Mouse (Mus musculus) embryonic facial prominence, embryonic 10.5 days (tissue): ENCODE measurements around the gene Asb6. TPM values are rescaled to one million over a fixed set of nuclear protein-coding genes. Genes with fewer than 3 reads are reported as not detected.
A peak's percentile ranks its signal among the peaks of the same experiment; 100 is the strongest.

Source experiments
- DNase-seq: peaks from one replicate; pipeline ENCODE4 v3.0.0-alpha.2; 2017; ENCODE audit warnings: low spot score
- H3K27ac ChIP-seq: fragments of 300-500 bp; sonication (generic); replicated peaks from 2 replicates; pipeline ENCODE4 v1.5.1; 2016; ENCODE audit warnings: mild to moderate bottlenecking
- H3K27me3 ChIP-seq: fragments of 300-500 bp; sonication (generic); replicated peaks from 2 replicates; pipeline ENCODE4 v1.6.1; 2016; ENCODE audit warnings: low read depth, mild to moderate bottlenecking; ENCODE audit not compliant: poor library complexity, severe bottlenecking
- H3K36me3 ChIP-seq: fragments of 300-500 bp; sonication (generic); replicated peaks from 2 replicates; pipeline ENCODE4 v1.6.1; 2016; ENCODE audit warnings: mild to moderate bottlenecking, moderate library complexity
- H3K4me1 ChIP-seq: fragments of 300-500 bp; sonication (generic); 2 replicates; pipeline ENCODE4 v1.6.1; 2016
- H3K4me3 ChIP-seq: fragments of 300-500 bp; sonication (generic); 2 replicates; pipeline ENCODE4 v1.5.1; 2016; ENCODE audit warnings: mild to moderate bottlenecking, moderate library complexity
- H3K9me3 ChIP-seq: fragments of 300-500 bp; sonication (generic); 2 replicates; pipeline ENCODE4 v1.6.1; 2016; ENCODE audit warnings: mild to moderate bottlenecking
- WGBS: fragments of 180-500 bp; shearing (Covaris S2); methylation state at CpG from one replicate; pipeline ENCODE4 v1.1.7; 2016; 5-methylcytosine and 5-hydroxymethylcytosine counted together
- polyA plus RNA-seq: library from polyadenylated mRNA; unstranded; fragments of >200 nt; fragmentation: Nextera tagmentation; extraction: Ambion mirVana; gene quantifications from 2 replicates; pipeline ENCODE4 v1.2.1, GENCODE M21; 2016

The Asb6 gene
- polyA plus RNA-seq, 1 experiment from 2014 or later: 53.9 TPM

DNA sequence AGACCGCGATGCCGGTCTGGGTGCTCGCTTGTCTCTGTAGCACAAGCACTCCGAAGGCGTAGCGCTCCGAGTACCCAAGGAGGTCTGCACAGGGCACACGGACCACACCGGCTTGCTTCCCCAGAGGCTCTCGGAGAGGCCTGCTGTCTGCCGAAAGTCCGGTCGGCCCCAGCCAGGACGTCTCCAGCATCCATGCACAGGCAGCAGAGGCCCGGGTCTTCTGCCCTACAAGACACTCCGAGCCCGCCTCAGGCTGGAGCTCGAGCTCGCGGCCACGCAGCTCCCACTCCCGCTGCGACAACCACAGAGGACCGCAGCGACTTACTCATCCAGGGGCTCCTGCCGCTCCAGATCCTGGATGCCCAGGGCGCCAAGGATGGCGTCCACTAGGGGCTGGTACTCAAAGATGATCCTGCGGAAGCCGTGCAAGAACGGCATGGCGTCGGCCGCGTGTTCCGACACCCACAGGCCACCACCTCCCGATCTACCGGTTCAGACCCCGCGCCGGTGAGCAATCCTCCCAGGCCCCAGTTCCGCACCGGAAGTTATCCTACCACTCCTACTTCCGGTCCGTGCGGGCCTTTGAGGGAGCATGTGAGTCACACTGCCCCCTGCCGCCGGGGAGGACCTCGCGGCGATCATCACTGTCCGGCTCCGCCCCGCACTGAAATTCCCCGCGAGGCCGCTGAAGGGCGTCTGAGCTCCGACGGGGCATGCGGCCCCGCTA is 2.2 kb downstream of the Asb6 start:
- Histone ChIP-seq H3K36me3 (peaks cover 39% of the 10 kb centered on the region), H3K4me3 (peak overlapping the region; percentile 98), H3K27me3 (no peaks in the 10 kb centered on the region), H3K27ac (peak overlapping the region; percentile 87), H3K9me3 (no peaks in the 10 kb centered on the region), H3K4me1 (peaks cover 68% of the 10 kb centered on the region)
- under 1% methylated on average over 63 of the region's 63 CpGs for WGBS
- DNase-seq: peak; percentile 96

DNA sequence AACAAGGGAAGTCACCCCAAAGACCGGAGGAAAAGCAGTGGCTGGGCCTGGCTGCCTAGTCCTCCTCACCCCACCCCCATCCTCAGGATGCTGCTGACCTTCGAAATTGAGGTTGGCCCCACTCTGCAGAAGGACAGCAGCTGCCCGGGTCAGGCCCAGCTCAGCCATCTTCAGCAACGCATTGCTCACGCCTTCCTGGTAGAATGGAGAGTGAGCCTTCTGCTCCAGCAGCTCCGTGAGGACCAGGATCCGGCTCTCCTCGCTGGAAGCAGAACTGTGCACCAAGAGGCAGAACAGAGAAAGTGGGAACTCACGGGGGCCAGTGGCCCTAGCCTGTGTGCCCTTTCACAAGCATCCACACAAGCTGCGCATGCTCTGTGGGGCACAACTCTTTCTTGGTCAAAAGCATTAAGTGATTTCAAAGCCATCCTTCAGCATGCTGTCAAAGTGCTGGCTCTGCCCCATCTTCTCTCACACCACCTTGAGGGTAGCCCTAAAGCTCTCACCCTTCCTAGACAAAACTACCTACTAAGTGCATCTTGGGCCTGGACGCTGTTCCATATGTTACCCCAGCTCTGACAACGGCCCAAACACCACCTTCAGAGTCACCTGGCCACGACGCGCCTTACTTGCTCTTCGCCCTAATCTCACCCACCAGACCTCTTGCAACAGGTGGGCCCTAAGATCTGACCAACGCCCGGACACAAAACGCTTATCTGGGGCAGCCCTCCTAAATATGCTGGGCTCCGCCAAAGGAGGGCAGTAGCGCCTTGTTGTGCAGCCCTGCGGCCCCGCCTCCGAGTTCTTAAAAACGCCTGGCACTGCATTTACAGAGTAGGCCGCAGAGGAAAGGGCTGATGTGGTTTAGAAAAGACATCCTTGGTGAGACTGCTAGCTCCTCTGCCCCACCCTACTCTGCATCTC is 3.0 kb downstream of the Asb6 start:
- Histone ChIP-seq H3K4me1 (peaks cover 71% of the 10 kb centered on the region), H3K36me3 (peaks cover 48% of the 10 kb centered on the region), H3K27me3 (no peaks in the 10 kb centered on the region), H3K4me3 (peak overlapping the region; percentile 98), H3K9me3 (no peaks in the 10 kb centered on the region), H3K27ac (peak overlapping the region; percentile 87)
- WGBS: 33% methylated on average over 26 of the region's 26 CpGs
- peak; percentile 66 for DNase-seq

DNA sequence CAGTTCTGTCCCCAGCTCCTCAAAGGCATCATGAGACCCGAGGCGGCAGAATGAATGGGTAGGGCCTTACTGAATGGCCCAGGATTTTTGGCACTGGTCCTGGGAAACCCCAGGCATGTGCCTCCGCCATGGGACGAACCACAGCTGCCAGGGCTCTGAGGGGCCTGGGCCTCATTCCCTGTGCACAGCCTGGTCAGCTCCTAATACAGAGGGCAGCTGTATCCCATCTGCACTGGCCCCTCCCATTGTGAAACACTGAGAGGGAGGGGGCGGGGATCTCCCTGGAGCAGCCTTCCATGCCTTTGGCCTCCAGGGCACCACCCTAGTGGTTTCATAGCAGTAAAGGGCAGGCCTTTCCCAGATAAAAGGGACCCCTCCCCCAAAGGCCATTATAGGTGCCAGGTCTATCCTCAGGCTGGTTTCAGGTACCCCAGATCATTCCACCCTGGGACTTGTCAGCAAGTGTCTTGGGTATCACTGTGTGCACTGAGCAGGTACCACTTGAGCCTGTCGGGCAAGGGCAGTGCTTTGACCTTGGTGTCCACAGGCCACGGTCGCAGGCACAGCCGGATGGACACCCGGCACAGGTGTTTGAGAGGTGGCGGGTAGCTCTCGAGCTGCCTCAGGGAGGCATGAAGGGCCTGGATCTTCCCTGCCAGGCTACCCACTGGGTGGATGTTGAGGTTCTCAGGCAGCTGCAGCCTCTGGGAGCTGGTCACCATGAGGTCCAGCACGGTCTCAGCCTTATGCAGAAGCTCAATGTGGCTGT is 6.6 kb downstream of the Asb6 start:
- Histone ChIP-seq H3K9me3 (peaks cover 11% of the 10 kb centered on the region), H3K27ac (no peak overlapping the region; the same call in 1 of the 2 replicates), H3K4me3 (peak overlapping the region; percentile 21; the same call in 1 of the 2 replicates), H3K27me3 (no peaks in the 10 kb centered on the region), H3K36me3 (peaks cover 83% of the 10 kb centered on the region), H3K4me1 (peaks cover 50% of the 10 kb centered on the region)
- 77% methylated on average over 13 of the region's 13 CpGs for WGBS
- peak; percentile 33 for DNase-seq

DNA sequence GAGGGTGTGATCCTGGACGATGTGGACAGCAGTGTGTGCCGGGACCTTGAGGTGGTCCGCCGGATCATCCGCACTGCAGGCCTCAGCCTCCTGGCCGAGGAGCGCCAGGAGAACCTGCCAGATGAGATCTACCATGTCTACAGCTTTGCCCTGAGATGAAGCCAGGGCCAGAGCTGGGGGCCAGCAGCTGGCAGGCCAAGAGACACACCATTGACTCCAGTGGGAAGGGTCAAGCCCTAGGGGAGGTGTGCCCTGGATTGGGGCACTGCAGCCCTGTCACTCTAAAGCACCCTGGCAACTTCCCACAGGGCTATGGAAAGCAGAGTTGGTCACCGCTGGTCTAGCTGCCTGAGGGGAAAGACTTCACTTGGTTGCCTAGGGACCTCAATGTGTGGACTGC is 7.7 kb downstream of the Asb6 start:
- no peak for DNase-seq
- Histone ChIP-seq H3K9me3 (peaks cover 11% of the 10 kb centered on the region), H3K4me3 (no peak overlapping the region), H3K36me3 (peaks cover 94% of the 10 kb centered on the region), H3K27ac (no peak overlapping the region; the same call in 1 of the 2 replicates), H3K4me1 (peaks cover 43% of the 10 kb centered on the region), H3K27me3 (no peaks in the 10 kb centered on the region)
- WGBS: 91% methylated on average over 8 of the region's 8 CpGs

DNA sequence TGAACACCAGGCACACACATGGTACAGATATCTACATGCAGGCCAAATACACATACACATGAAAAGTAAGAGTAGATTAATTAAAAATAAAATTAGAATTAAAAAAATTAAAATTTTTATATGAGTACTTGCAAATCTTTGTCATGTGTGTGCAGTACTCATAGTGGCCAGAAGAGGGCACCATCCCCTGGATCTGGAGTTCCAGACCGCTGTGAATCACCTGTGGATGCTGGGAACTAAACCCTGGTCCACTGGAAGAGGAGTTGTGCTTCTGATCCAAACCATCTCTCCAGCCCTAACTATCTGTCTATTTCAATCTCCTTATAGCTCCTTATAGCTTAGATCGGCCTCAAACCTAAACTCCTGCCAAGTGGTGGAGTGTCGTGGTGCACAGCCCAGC is 9.1 kb downstream of the Asb6 start:
- Histone ChIP-seq H3K4me1 (peaks cover 29% of the 10 kb centered on the region), H3K27ac (no peak overlapping the region), H3K27me3 (no peaks in the 10 kb centered on the region), H3K9me3 (peaks cover 11% of the 10 kb centered on the region), H3K4me3 (no peak overlapping the region), H3K36me3 (peaks cover 98% of the 10 kb centered on the region)
- WGBS: 94% methylated on average over 3 of the region's 3 CpGs
- DNase-seq: no peak

DNA sequence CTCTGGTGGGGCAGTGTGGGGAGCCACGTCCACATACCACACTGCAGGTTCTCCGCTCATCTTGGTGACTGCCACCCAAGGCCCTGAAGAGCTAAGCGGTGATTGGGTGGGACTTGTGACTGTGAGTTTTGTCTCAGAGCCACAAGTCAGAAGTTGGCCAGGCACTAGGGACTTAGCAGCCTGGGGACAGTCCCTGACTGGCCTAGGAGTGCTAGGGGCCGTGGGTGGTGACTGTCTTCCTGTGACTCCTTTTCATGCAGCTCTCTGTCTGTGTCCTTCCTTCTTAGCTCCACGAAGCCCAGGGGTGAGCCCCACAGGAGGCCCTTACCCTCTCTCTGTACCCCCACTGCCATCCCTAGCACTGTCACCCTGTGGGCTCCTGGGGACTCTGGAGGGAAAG is 10.3 kb downstream of the Asb6 start:
- H3K36me3 ChIP-seq: peaks cover 98% of the 10 kb centered on the region
- no peak overlapping the region for H3K27ac ChIP-seq
- no peak for DNase-seq
- no peaks in the 10 kb centered on the region for H3K27me3 ChIP-seq
- peaks cover 11% of the 10 kb centered on the region for H3K9me3 ChIP-seq
- 95% methylated on average over 5 of the region's 5 CpGs for WGBS
- H3K4me1 ChIP-seq: peaks cover 29% of the 10 kb centered on the region
- H3K4me3 ChIP-seq: no peak overlapping the region

DNA sequence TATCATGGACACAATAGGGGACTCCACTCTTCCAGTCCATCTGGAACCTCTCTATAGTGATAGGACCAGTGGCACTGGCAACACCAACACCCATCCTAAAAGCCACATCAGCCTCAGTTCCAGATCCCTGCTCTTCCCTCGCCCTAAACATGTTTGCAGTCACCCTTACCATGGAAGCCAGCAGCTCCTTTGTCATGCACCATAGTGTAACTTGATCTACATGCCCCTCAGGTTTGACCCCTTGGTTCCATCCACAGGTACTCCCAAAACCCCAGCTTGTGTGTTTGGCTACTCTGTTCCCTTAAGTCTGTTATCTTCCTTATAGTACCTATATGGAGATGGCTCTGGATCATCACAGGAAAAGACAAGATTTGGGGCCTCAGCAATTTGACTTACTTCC is 13.8 kb downstream of the Asb6 start:
- no peak for DNase-seq
- H3K9me3 ChIP-seq: peaks cover 11% of the 10 kb centered on the region
- H3K36me3 ChIP-seq: peaks cover 98% of the 10 kb centered on the region
- H3K4me3 ChIP-seq: no peak overlapping the region
- 92% methylated on average over 1 of the region's 1 CpGs for WGBS
- H3K27ac ChIP-seq: no peak overlapping the region
- H3K27me3 ChIP-seq: no peaks in the 10 kb centered on the region
- H3K4me1 ChIP-seq: peaks cover 2% of the 10 kb centered on the region

DNA sequence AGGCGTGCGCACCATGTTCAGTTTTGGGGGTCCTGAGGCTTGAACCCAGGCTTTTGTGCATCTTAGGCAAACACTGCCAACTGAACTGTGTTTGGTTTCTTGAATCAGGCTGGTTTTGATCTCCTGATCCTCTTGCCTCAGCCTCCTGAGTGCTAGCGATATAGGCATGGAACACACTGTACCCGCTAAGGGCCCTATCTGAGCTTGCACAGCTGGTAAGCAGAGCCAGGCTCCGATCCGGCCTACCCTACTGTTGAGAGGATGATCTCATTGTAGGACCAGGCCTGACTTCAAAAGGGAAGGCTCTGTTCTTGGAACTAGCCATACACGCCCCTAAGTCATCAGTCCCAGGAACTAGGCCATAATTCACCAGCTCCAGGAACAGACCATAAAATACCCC is 19.6 kb downstream of the Asb6 start:
- 94% methylated on average over 7 of the region's 7 CpGs for WGBS
- H3K9me3 ChIP-seq: no peaks in the 10 kb centered on the region
- H3K27ac ChIP-seq: no peak overlapping the region
- H3K4me3 ChIP-seq: no peak overlapping the region
- DNase-seq: no peak
- H3K36me3 ChIP-seq: peaks cover 60% of the 10 kb centered on the region
- H3K4me1 ChIP-seq: peaks cover 30% of the 10 kb centered on the region
- peaks cover 6% of the 10 kb centered on the region; the same call in 1 of the 2 replicates for H3K27me3 ChIP-seq

DNA sequence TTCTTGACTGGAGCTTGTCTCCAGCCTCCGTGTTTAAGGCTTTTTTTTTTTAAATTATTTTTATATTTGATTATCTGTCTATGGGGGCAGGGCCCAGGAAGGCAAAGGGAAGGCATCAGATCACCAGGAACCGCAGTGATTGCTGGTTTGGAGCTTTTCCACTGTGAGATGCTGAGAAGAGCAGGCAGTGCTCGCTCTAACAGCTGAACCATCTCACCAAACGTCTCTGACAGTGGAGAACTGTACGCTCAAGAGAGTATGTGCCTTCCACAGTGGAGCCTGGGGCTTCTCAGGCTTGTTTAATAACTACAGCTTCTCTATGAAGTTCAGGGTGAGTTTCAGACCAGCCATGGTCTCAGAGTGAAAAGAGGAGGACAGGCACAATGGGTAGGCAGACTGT is 20.6 kb downstream of the Asb6 start:
- 87% methylated on average over 5 of the region's 5 CpGs for WGBS
- H3K36me3 ChIP-seq: peaks cover 49% of the 10 kb centered on the region
- peaks cover 15% of the 10 kb centered on the region for H3K27me3 ChIP-seq
- no peak overlapping the region for H3K27ac ChIP-seq
- DNase-seq: no peak
- H3K9me3 ChIP-seq: no peaks in the 10 kb centered on the region
- peaks cover 30% of the 10 kb centered on the region for H3K4me1 ChIP-seq
- peak overlapping the region; percentile 92 for H3K4me3 ChIP-seq

DNA sequence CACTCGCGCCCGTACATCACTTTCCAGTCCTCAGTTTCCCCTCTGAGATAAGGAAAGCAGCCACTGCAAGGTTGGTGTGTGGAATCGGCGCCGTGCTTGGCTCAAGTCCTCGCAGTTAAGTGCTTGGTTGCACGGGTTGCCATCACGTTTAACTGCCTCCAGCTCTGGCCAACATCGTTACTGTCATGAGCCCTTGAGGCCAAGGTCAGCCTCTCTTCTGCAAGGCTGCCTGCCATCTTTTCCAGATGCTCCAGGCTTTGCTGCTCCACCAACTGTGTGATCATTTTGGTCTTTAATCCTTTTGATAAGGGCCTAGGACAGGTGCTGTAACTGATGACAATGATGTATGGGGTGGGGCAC is 21.9 kb downstream of the Asb6 start:
- Histone ChIP-seq H3K27ac (peak overlapping the region; percentile 97), H3K4me3 (peak overlapping the region; percentile 92), H3K4me1 (peaks cover 30% of the 10 kb centered on the region), H3K36me3 (peaks cover 37% of the 10 kb centered on the region), H3K27me3 (peaks cover 24% of the 10 kb centered on the region), H3K9me3 (no peaks in the 10 kb centered on the region)
- DNase-seq: no peak
- WGBS: 10% methylated on average over 10 of the region's 10 CpGs

DNA sequence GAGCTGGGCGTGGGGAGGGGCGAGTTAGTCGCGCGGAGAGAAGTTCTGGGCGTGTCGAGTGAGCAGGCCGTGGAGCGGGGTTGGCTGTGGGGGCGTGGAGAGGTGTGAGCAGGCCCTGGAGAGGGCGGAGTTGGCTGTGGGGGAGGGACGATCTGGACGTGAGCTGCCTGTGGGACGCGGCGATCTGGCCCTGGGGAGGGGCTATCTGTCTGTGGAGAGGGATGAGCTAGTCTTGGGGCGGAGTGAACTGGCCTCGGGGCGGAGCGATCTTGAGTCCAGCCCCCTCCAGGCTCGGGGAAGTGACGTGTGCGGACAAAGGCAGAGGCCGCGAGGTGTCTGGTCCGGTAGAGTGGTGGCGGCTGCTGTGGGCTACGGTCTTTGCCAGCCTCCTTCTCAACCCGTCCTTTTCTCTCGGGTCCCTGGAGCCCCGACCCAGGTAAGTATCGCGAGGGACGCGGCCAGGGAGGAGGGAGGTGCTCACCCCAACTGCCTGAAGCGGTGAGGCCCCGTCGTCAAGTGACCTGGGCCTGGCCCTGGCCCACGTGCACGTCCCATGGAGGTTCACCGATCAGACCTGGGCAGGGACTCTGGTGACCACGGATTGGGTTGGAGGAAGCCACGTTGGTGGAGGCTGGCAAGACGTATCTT is 22.4 kb downstream of the Asb6 start, which contains the start of gene Ntmt1:
Ntmt1 (plus strand) TSS at position 179 of the 648 bp plus-strand sequence.
- Histone ChIP-seq H3K36me3 (peaks cover 32% of the 10 kb centered on the region), H3K27ac (peak within 1 kb of the TSS; percentile 97), H3K9me3 (no peaks in the 10 kb centered on the region), H3K4me3 (peak within 1 kb of the TSS; percentile 92), H3K4me1 (peaks cover 30% of the 10 kb centered on the region), H3K27me3 (peaks cover 29% of the 10 kb centered on the region)
- DNase-seq: peak; percentile 100
- WGBS: under 1% methylated on average over 44 of the region's 44 CpGs
